Mouse (Mus musculus) ES-E14 (cell line): ENCODE data around the gene Trmt44.

ENCODE experiments used
- CHD2 ChIP-seq: IDR thresholded peaks from 2 replicates; pipeline ENCODE4 v1.6.1; 2014; ENCODE audit warnings: mild to moderate bottlenecking, low read depth, low read length, inconsistent platforms
- HCFC1 ChIP-seq: IDR thresholded peaks from 2 replicates; pipeline ENCODE4 v1.6.1; 2012; ENCODE audit warnings: low read length, inconsistent platforms, borderline replicate concordance; ENCODE audit not compliant: insufficient read depth
- MAFK ChIP-seq: IDR thresholded peaks from 2 replicates; pipeline ENCODE4 v1.6.1; 2014; ENCODE audit warnings: mild to moderate bottlenecking, low read depth, low read length, inconsistent platforms; ENCODE audit not compliant: insufficient read depth
- ZC3H11A ChIP-seq: IDR thresholded peaks from 2 replicates; pipeline ENCODE4 v1.6.1; 2012; ENCODE audit warnings: low read depth, mild to moderate bottlenecking, inconsistent platforms, low read length, borderline replicate concordance
- ZNF384 ChIP-seq: IDR thresholded peaks from 2 replicates; pipeline ENCODE4 v1.6.1; 2012; ENCODE audit warnings: low read depth, low read length, inconsistent platforms

- TF ChIP-seq HCFC1 (no peak), ZC3H11A (no peak), MAFK (no peak), ZNF384 (no peak), CHD2 (no peak)
These were observed 15.4 kb downstream of the Trmt44 start for GRCm38 (mm10) chr5:35559447-35559846.
